Mouse (Mus musculus) MEL (cell line): ENCODE results near the gene Atoh8. TPM values are rescaled to one million over a fixed set of nuclear protein-coding genes. Genes with fewer than 3 reads are reported as not detected.

Experiments used
- DNase-seq: peaks from one replicate; pipeline ENCODE4 v3.0.0; 2011; ENCODE audit warnings: low read depth, low spot score
- H3K27ac ChIP-seq: 2 replicates; pipeline ENCODE4 v1.5.1; 2012; ENCODE audit warnings: low read depth, mild to moderate bottlenecking, control low read depth, low read length, moderate library complexity; ENCODE audit not compliant: control insufficient read depth
- H3K27me3 ChIP-seq, 2 experiments: fragments of 150-350 bp in 1 of 2; sonication (generic) in 1 of 2; 2 replicates each; pipeline ENCODE4 v1.6.1; 2012; ENCODE audit warnings: low read length in 2 of 2, mild to moderate bottlenecking in 2 of 2, improper control_type of control experiment in 1 of 2, moderate library complexity in 1 of 2; ENCODE audit not compliant: insufficient read depth in 2 of 2, control insufficient read depth in 1 of 2
- H3K36me3 ChIP-seq, 2 experiments: 2 replicates each; pipeline ENCODE4 v1.6.1; 2012 to 2014; ENCODE audit warnings: low read length in 2 of 2, improper control_type of control experiment in 1 of 2, inconsistent platforms in 1 of 2, mild to moderate bottlenecking in 1 of 2; ENCODE audit not compliant: insufficient read depth in 2 of 2, control insufficient read depth in 1 of 2
- H3K4me1 ChIP-seq, 2 experiments: fragments of 150-350 bp in 1 of 2; sonication (generic) in 1 of 2; 2 replicates each; pipeline ENCODE4 v1.6.1; 2012; ENCODE audit warnings: low read length in 2 of 2, improper control_type of control experiment in 1 of 2, mild to moderate bottlenecking in 1 of 2; ENCODE audit not compliant: insufficient read depth in 2 of 2, control insufficient read depth in 1 of 2
- H3K4me3 ChIP-seq, 2 experiments: fragments of 150-350 bp in 1 of 2; sonication (generic) in 1 of 2; 2 replicates each; pipeline ENCODE4 v1.5.1; 2012; ENCODE audit warnings: low read depth in 2 of 2, low read length in 2 of 2, mild to moderate bottlenecking in 2 of 2, moderate library complexity in 2 of 2, control low read depth in 1 of 2, improper control_type of control experiment in 1 of 2; ENCODE audit not compliant: control insufficient read depth in 1 of 2, insufficient read depth in 1 of 2
- H3K79me2 ChIP-seq: 2 replicates; pipeline ENCODE4 v1.6.1; 2012; ENCODE audit warnings: mild to moderate bottlenecking, low read length, moderate library complexity; ENCODE audit not compliant: control insufficient read depth, poor library complexity, insufficient read depth
- H3K9ac ChIP-seq: 2 replicates; pipeline ENCODE4 v1.6.1; 2012; ENCODE audit warnings: low read depth, mild to moderate bottlenecking, control low read depth, low read length, moderate library complexity; ENCODE audit not compliant: control insufficient read depth, poor library complexity, severe bottlenecking
- H3K9me3 ChIP-seq: fragments of 150-350 bp; sonication (generic); replicated peaks from 2 replicates; pipeline ENCODE4 v1.6.1; 2012; ENCODE audit warnings: mild to moderate bottlenecking, low read length, improper control_type of control experiment, moderate library complexity; ENCODE audit not compliant: insufficient read depth
- CHD1 ChIP-seq: IDR thresholded peaks from 2 replicates; pipeline ENCODE4 v1.6.1; 2012; ENCODE audit warnings: low read depth, mild to moderate bottlenecking, inconsistent platforms, low read length, improper control_type of control experiment
- CHD2 ChIP-seq: IDR thresholded peaks from 2 replicates; pipeline ENCODE4 v1.6.1; 2011; ENCODE audit warnings: low read length, improper control_type of control experiment
- CTCF ChIP-seq, 3 experiments: IDR thresholded peaks in 2 of 3; conservative IDR thresholded peaks in 1 of 3; 2 replicates each; pipeline ENCODE4 v1.5.1; 2011 to 2012; ENCODE audit warnings: low read length in 3 of 3, low read depth in 2 of 3, mild to moderate bottlenecking in 2 of 3, improper control_type of control experiment in 1 of 3, inconsistent platforms in 1 of 3, mixed read lengths in 1 of 3, moderate library complexity in 1 of 3; ENCODE audit not compliant: control insufficient read depth in 1 of 3, insufficient read depth in 1 of 3, poor library complexity in 1 of 3, severe bottlenecking in 1 of 3
- GABPA ChIP-seq: IDR thresholded peaks from 2 replicates; pipeline ENCODE4 v1.6.1; 2012; ENCODE audit warnings: low read depth, mild to moderate bottlenecking, inconsistent platforms, low read length, improper control_type of control experiment, moderate library complexity
- GATA1 ChIP-seq: IDR thresholded peaks from 2 replicates; pipeline ENCODE4 v1.6.1; 2011; ENCODE audit warnings: low read depth, low read length, improper control_type of control experiment
- HCFC1 ChIP-seq: IDR thresholded peaks from 2 replicates; pipeline ENCODE4 v1.6.1; 2012; ENCODE audit warnings: low read depth, mild to moderate bottlenecking, inconsistent platforms, low read length, improper control_type of control experiment, moderate library complexity
- JUND ChIP-seq: IDR thresholded peaks from 2 replicates; pipeline ENCODE4 v1.6.1; 2011; ENCODE audit warnings: low read depth, mild to moderate bottlenecking, improper control_type of control experiment, low read length
- KAT2A ChIP-seq: conservative IDR thresholded peaks from 2 replicates; pipeline ENCODE4 v1.6.1; 2012; ENCODE audit warnings: low read depth, low read length, improper control_type of control experiment, inconsistent platforms
- MAX ChIP-seq: IDR thresholded peaks from 2 replicates; pipeline ENCODE4 v1.6.1; 2011; ENCODE audit warnings: low read length, improper control_type of control experiment
- MXI1 ChIP-seq: IDR thresholded peaks from 2 replicates; pipeline ENCODE4 v1.6.1; 2011; ENCODE audit warnings: mild to moderate bottlenecking, low read depth, low read length, improper control_type of control experiment
- NELFE ChIP-seq: IDR thresholded peaks from 2 replicates; pipeline ENCODE4 v1.6.1; 2011; ENCODE audit warnings: low read depth, low read length, improper control_type of control experiment
- NRF1 ChIP-seq: IDR thresholded peaks from 2 replicates; pipeline ENCODE4 v1.6.1; 2014; ENCODE audit warnings: low read depth, mild to moderate bottlenecking, inconsistent platforms, low read length, improper control_type of control experiment, moderate library complexity; ENCODE audit not compliant: poor library complexity, insufficient read depth, severe bottlenecking
- POLR2AphosphoS2 ChIP-seq: IDR thresholded peaks from 2 replicates; pipeline ENCODE4 v1.6.1; 2011; ENCODE audit warnings: low read length, improper control_type of control experiment
- RCOR1 ChIP-seq: IDR thresholded peaks from 2 replicates; pipeline ENCODE4 v1.6.1; 2012; ENCODE audit warnings: low read depth, mild to moderate bottlenecking, inconsistent platforms, low read length, improper control_type of control experiment
- SIN3A ChIP-seq: IDR thresholded peaks from 2 replicates; pipeline ENCODE4 v1.6.1; 2012; ENCODE audit warnings: low read length, improper control_type of control experiment, inconsistent platforms
- SMC3 ChIP-seq: IDR thresholded peaks from 2 replicates; pipeline ENCODE4 v1.6.1; 2011; ENCODE audit warnings: low read depth, low read length, improper control_type of control experiment
- TBP ChIP-seq: IDR thresholded peaks from 2 replicates; pipeline ENCODE4 v1.8.0; 2011; ENCODE audit warnings: low read depth, low read length, improper control_type of control experiment
- USF2 ChIP-seq, 2 experiments: IDR thresholded peaks; 2 replicates each; pipeline ENCODE4 v1.6.1; 2011 to 2012; ENCODE audit warnings: improper control_type of control experiment in 2 of 2, low read length in 2 of 2, borderline replicate concordance in 1 of 2, inconsistent platforms in 1 of 2, low read depth in 1 of 2, mild to moderate bottlenecking in 1 of 2; ENCODE audit not compliant: insufficient read depth in 1 of 2
- ZC3H11A ChIP-seq: IDR thresholded peaks from 2 replicates; pipeline ENCODE4 v1.6.1; 2012; ENCODE audit warnings: low read depth, mild to moderate bottlenecking, inconsistent platforms, low read length, improper control_type of control experiment
- ZKSCAN1 ChIP-seq: IDR thresholded peaks from 2 replicates; pipeline ENCODE4 v1.6.1; 2012; ENCODE audit warnings: low read depth, mild to moderate bottlenecking, inconsistent platforms, low read length, improper control_type of control experiment, moderate library complexity
- ZNF384 ChIP-seq: IDR thresholded peaks from 2 replicates; pipeline ENCODE4 v1.6.1; 2012; ENCODE audit warnings: low read depth, mild to moderate bottlenecking, inconsistent platforms, low read length, improper control_type of control experiment
- polyA plus RNA-seq, 2 experiments: library from polyadenylated mRNA; stranded (reverse) in 1 of 2; unstranded in 1 of 2; fragments of >175 nt in 1 of 2; fragments of >200 nt in 1 of 2; gene quantifications; 2 replicates each; pipeline versions ENCODE4 v1.2.1 to v1.2.4; 2012; ENCODE audit warnings: low replicate concordance in 2 of 2, low read depth in 1 of 2; ENCODE audit not compliant: insufficient read length in 2 of 2, insufficient read depth in 1 of 2, missing spikeins in 1 of 2
- total RNA-seq: library from RNA; depleted of rRNA; stranded (reverse); fragments of 300-350 nt; gene quantifications from 2 replicates; pipeline ENCODE4 v1.2.3, GENCODE M21; 2012

The Atoh8 gene
- total and polyA plus RNA-seq, 3 experiments: not detected

GRCm38 (mm10) chr6:72227665-72228265 lies 7.6 kb downstream of the Atoh8 start:
- no peak overlapping the region for H3K9ac ChIP-seq
- TF ChIP-seq TBP: no peak
- TF ChIP-seq ZKSCAN1: no peak
- no peak for TF ChIP-seq POLR2AphosphoS2
- TF ChIP-seq RCOR1: no peak
- no peak for TF ChIP-seq ZC3H11A
- TF ChIP-seq SIN3A: no peak
- TF ChIP-seq NRF1: no peak
- no peak for TF ChIP-seq GATA1
- no peak for TF ChIP-seq USF2 (IDR thresholded peaks at IDR 0.05; ENCODE audit: borderline replicate concordance in 1 of 2, insufficient read depth in 1 of 2, low read depth in 1 of 2, low read length in 2 of 2)
- no peak for TF ChIP-seq ZNF384
- TF ChIP-seq SMC3: no peak
- TF ChIP-seq HCFC1: no peak
- no peak for TF ChIP-seq CHD2
- no peak for TF ChIP-seq JUND
- TF ChIP-seq GABPA: no peak
- no peak for TF ChIP-seq CTCF (IDR thresholded peaks at IDR 0.05 in 2 of 3, conservative IDR thresholded peaks at IDR 0.05 in 1 of 3; ENCODE audit: control insufficient read depth in 1 of 3, insufficient read depth in 1 of 3, low read depth in 2 of 3, low read length in 3 of 3, poor library complexity in 1 of 3, severe bottlenecking in 1 of 3)
- no peaks in the 10 kb centered on the region for H3K9me3 ChIP-seq
- H3K4me3 ChIP-seq: no peak overlapping the region
- H3K27ac ChIP-seq: no peak overlapping the region
- H3K27me3 ChIP-seq: peaks cover 9 to 13% of the 10 kb centered on the region in 2 experiments
- H3K4me1 ChIP-seq: no peaks in the 10 kb centered on the region
- no peaks in the 10 kb centered on the region for H3K79me2 ChIP-seq
- DNase-seq: no peak
- H3K36me3 ChIP-seq: no peaks in the 10 kb centered on the region

- no peak overlapping the region for H3K4me3 ChIP-seq
- peaks cover 9 to 13% of the 10 kb centered on the region in 2 experiments for H3K27me3 ChIP-seq
- no peaks in the 10 kb centered on the region for H3K9me3 ChIP-seq
- TF ChIP-seq CTCF (IDR thresholded peaks at IDR 0.05 in 2 of 3, conservative IDR thresholded peaks at IDR 0.05 in 1 of 3; ENCODE audit: control insufficient read depth in 1 of 3, insufficient read depth in 1 of 3, low read depth in 2 of 3, low read length in 3 of 3, poor library complexity in 1 of 3, severe bottlenecking in 1 of 3) (no peak), SMC3 (no peak), NELFE (no peak), MXI1 (no peak), USF2 (IDR thresholded peaks at IDR 0.05; ENCODE audit: borderline replicate concordance in 1 of 2, insufficient read depth in 1 of 2, low read depth in 1 of 2, low read length in 2 of 2) (no peak), RCOR1 (no peak), KAT2A (no peak), MAX (no peak), CHD1 (no peak)
- TF ChIP-seq, all 39 proteins: peak for 0
- H3K9ac ChIP-seq: no peak overlapping the region
- no peaks in the 10 kb centered on the region for H3K4me1 ChIP-seq
- H3K36me3 ChIP-seq: no peaks in the 10 kb centered on the region
- DNase-seq: no peak
- no peaks in the 10 kb centered on the region for H3K79me2 ChIP-seq
- H3K27ac ChIP-seq: no peak overlapping the region
Measured at GRCm38 (mm10) chr6:72227011-72227410, 8.4 kb downstream of the Atoh8 start.
